Mouse (Mus musculus) Patski (cell line): Measurements from ENCODE around the gene Alox5. TPM values are rescaled to one million over a fixed set of nuclear protein-coding genes. Genes with fewer than 3 reads are reported as not detected.

ENCODE experiments used
- ATAC-seq: fragments of 100-300 bp; one replicate; pipeline ENCODE4 v1.8.0; 2021
- CTCF ChIA-PET: fragments of 350-600 bp; sonication (Branson Sonifier 250); formaldehyde crosslinking; loops from one replicate; lab custom pipeline; 2022; ENCODE audit warnings: inconsistent platforms; lab: Charles Lee
- POLR2A ChIA-PET: fragments of 350-600 bp; sonication (Branson Sonifier 250); formaldehyde crosslinking; loops from one replicate; lab custom pipeline; 2022; ENCODE audit warnings: antibody characterized with exemption, inconsistent platforms; lab: Charles Lee
- DNase-seq: peaks from one replicate; pipeline ENCODE4 v3.0.0-alpha.2; 2011; ENCODE audit warnings: low read depth, low spot score
- H3K27me3 ChIP-seq: fragments of 371-371 bp; one replicate; pipeline ENCODE4 v1.5.1; 2021
- CTCF ChIP-seq: fragments of 100-300 bp; IDR thresholded peaks from one replicate; pipeline ENCODE4 v1.5.1; 2021
- in situ Hi-C: fragments of 300-500 bp; cut with MboI; formaldehyde crosslinking; loops from 3 replicates; pipeline ENCODE4 v1.11.1; 2018; ENCODE audit warnings: low pct_unique_long_range_greater_than_20kb, mixed read lengths
- polyA plus RNA-seq: library from polyadenylated mRNA; unstranded; gene quantifications from one replicate; pipeline ENCODE4 v1.2.3, GENCODE M21; 2021

The Alox5 gene
- polyA plus RNA-seq, 1 experiment from 2014 or later: not detected

DNA sequence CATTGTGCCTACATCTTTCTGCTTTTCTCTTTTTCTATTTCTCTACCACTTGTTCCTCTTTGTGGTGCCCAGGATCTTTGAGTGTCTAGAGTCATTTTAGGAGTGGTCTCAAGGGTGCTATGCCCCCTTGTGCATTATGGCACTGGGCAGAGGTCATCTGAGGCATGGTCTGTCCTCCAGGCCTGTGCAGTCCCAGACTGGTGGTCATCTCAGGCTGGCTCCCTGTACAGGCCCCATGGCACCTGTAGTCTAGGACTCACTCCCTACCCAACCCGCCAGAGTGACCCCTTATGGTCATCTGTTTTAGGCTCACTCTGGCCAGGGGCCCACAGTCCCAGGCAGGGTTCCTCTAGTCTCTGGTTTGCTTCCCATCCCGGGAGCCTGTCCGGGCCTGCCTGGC, 89.5 kb downstream of the Alox5 start:
- POLR2A ChIA-PET: no interaction called here
- ATAC-seq (no peak), DNase-seq (no peak)
- in situ Hi-C loops: no loop called here
- CTCF ChIA-PET: interaction anchor here (1.3 to 1.9 kb wide), 2 partner anchors 9 to 14 kb away, joined by 4 to 6 read pairs; no protein-coding TSS in a partner anchor
- H3K27me3 ChIP-seq: no peaks in the 10 kb centered on the region
- TF ChIP-seq CTCF: no peak

DNA sequence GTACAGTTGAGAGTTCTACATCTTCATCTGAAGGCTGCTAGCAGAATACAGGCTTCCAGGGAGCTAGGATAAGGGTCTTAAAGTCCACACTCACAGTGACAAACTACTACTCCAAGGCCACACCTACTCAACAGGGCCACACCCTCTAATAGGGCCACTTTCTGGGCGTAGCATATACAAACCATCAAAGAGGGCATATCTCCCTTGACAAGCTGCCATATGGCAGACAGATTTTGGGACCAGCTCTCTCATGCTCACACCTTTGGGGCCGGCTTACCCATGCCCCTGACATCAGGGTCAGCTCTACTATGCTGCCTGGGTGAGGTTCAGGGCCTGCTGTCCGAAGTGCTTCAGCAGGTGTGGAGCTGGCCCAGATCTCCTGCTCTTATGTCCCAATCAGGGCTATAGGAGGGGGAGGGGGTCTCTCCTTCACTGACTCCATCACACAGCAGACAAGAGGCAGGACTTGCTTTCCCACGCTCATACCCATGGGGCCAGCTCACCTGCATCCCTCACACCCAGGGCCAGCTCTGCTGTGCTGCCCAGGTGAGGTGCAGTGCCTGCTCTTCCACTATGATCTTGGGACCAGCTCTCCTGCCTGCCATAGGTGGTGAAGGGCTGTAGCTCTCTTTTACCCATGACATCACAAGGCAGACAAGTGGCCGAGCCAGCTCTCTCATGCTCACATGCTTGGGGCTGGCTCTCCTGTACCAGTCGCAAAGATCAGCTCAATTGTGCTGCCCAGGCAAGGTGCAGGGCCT, 90.6 kb downstream of the Alox5 start:
- no peaks in the 10 kb centered on the region for H3K27me3 ChIP-seq
- no peak for TF ChIP-seq CTCF
- ChIA-PET POLR2A (interaction anchor here (0.5 to 0.6 kb wide), 2 partner anchors 14 to 1086 kb away, joined by 4 to 5 read pairs; no protein-coding TSS in a partner anchor), CTCF (interaction anchor here (1.2 to 1.9 kb wide), 4 partner anchors 10 to 15 kb away, joined by 3 to 6 read pairs (median 4); no protein-coding TSS in a partner anchor)
- ATAC-seq: no peak
- in situ Hi-C loops: no loop called here
- DNase-seq: no peak

DNA sequence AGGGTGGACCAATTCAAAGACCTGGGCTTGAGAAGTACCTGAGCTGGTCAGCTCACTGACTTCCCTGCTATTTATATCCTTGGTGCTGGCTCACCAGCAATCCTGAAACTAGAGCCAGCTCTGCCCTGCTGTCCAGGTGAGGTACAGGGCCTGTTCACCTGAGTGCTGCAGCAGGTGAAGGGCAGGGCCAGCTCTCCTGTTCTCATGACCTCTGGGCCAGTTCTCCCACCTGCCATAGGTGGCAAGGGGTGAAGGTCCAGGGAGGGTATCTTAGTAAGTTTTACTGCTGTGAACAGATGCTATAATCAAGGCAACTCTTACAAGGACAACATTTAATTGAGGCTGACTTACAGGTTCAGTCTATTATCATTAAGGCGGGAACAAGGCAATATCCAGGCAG, 91.2 kb downstream of the Alox5 start:
- in situ Hi-C loops: no loop called here

DNA sequence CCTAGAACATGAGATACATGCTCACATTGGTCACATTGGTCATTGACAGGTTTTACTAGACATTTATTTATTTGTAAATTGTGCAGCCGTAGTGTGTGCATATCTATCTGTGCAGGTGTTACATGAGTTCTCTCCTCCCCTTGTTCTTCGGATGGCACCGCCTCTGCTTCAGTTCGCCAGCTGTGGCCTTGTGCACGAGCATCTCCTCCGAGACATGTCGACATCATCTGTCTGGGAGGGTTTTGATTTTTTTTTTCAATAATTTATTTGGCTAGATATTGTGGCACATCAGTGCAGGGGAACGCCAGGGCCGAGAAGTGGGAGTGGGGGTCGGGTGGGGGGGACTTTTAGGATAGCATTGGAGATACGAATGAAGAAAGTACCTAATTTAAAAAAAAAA, 93.0 kb downstream of the Alox5 start:
- in situ Hi-C loops: no loop called here
- H3K27me3 ChIP-seq: no peaks in the 10 kb centered on the region
- TF ChIP-seq CTCF: no peak
- no peak for DNase-seq
- ChIA-PET POLR2A (no interaction called here), CTCF (no interaction called here)
- ATAC-seq: no peak

More for the DNA sequence above, 91.2 kb downstream of the Alox5 start:
- DNase-seq: no peak
- no peak for ATAC-seq
- ChIA-PET CTCF (interaction anchor here (1.2 to 1.3 kb wide), 2 partner anchors 11 to 12 kb away, joined by 3 read pairs; no protein-coding TSS in a partner anchor), POLR2A (no interaction called here)
- no peaks in the 10 kb centered on the region for H3K27me3 ChIP-seq
- no peak for TF ChIP-seq CTCF

DNA sequence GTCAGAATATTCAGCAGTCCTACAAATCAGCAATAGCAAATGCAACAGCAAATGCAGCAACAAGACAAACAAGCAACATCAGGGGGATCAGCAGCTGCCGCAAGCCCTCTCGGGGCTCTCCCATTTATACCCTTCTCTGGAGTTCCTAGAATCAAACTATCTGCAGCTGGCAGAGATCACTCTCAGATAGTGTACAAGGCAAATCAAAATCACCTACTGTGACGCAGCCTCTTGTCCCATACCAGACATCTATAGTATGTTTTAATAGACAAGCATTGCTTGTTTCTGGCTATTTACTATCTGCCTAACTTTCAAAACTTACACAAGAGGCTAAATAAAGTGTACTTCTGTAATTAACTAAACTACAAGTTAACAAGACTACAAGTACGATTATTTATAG, 99.0 kb downstream of the Alox5 start:
- in situ Hi-C loops: no loop called here
- H3K27me3 ChIP-seq: no peaks in the 10 kb centered on the region
- no peak for DNase-seq
- POLR2A ChIA-PET: no interaction called here
- no peak for TF ChIP-seq CTCF
- ATAC-seq: no peak
- CTCF ChIA-PET: no interaction called here

DNA sequence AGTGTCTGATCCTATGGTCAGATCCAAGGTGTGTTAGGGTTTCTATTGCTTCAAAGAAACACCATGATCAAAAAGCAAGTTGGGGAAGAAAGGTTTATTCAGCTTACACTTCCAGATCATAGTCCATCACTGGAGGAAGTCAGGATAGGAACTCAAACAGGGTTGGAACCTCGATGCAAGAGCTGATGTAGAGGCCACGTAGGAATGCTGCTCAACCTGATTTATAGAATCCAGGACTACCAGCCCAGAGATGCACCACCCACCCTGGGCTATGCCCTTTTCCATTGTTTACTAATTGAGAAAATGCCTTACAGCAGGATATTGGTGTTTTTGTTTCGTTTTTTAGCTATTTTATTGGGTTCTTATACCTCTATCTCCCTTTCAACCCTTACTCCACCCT, 99.5 kb downstream of the Alox5 start:
- no peak for TF ChIP-seq CTCF
- DNase-seq: no peak
- ChIA-PET CTCF (no interaction called here), POLR2A (no interaction called here)
- no peak for ATAC-seq
- no peaks in the 10 kb centered on the region for H3K27me3 ChIP-seq
- in situ Hi-C loops: no loop called here

Other genes with a start within 250 kb of the Alox5 start
- 3.5 TPM for gene Zfand4, start 197.0 kb downstream of the Alox5 start, polyA plus RNA-seq
- gene March8, start 123.2 kb downstream of the Alox5 start, polyA plus RNA-seq: 78.7 TPM
- gene Olfr211, start 27.9 kb upstream of the Alox5 start, polyA plus RNA-seq: not detected
- gene Olfr212, start 45.3 kb upstream of the Alox5 start, polyA plus RNA-seq: 0.04 TPM
- gene Olfr213, start 77.3 kb upstream of the Alox5 start, polyA plus RNA-seq: not detected
- 17.2 TPM for gene Gm5580, start 90.0 kb upstream of the Alox5 start, polyA plus RNA-seq
- gene Olfr214, start 93.1 kb upstream of the Alox5 start, polyA plus RNA-seq: not detected
- gene Olfr215, start 123.0 kb upstream of the Alox5 start, polyA plus RNA-seq: not detected
- gene Zfp422, start 167.8 kb upstream of the Alox5 start, polyA plus RNA-seq: 43.7 TPM
- gene Depp1, start 189.4 kb upstream of the Alox5 start, polyA plus RNA-seq: 11.1 TPM
- gene Rassf4, start 212.8 kb upstream of the Alox5 start, polyA plus RNA-seq: 0.71 TPM